Mouse (Mus musculus) ovary, postnatal 10 days (tissue): ENCODE measurements around the gene Gm9040.
A peak's percentile ranks its signal among the peaks of the same experiment; 100 is the strongest.
"Not testable (repeated sequence)": the region's sequence is repeated elsewhere in the genome, so short reads cannot be mapped to it uniquely, and the experiment has no call there.

Experiments used
- DNase-seq: peaks from one replicate; pipeline ENCODE4 v3.0.0; 2022; ENCODE audit warnings: low spot score

Gene Gm9040

GRCm38 (mm10) chr10:118326869-118327268, at the start of gene Gm9040:
TSS of gene Gm9040 (minus strand) at chr10:118326969.
- not testable (repeated sequence) for DNase-seq

GRCm38 (mm10) chr10:118370443-118370842, 43.7 kb upstream of the Gm9040 start:
- peak; percentile 36 for DNase-seq

DNA sequence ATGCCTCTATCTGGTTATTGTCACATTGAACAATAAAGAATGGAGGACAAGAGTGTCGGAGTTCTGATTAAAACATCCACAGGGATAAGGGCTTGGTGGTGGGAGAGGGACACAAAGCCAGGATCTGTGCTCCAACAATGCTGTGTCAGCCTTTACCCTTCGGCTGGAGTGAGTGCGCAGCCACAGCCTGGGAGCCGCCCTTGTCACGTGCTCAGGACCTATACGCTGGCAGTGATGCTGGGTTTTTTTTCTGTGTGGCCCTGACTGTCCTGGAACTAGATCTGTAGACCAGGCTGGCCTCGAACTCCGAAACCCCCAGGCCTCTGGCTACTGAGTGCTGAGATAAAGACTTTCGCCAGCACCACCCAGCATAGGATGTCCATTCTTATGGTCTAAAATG, 42.7 kb upstream of the Gm9040 start:
- no peak for DNase-seq

GRCm38 (mm10) chr10:118354005-118354404, 27.2 kb upstream of the Gm9040 start, which contains the start of gene Gm9049:
TSS of gene Gm9049 (minus strand) at chr10:118354105.
- DNase-seq: not testable (repeated sequence)

DNA sequence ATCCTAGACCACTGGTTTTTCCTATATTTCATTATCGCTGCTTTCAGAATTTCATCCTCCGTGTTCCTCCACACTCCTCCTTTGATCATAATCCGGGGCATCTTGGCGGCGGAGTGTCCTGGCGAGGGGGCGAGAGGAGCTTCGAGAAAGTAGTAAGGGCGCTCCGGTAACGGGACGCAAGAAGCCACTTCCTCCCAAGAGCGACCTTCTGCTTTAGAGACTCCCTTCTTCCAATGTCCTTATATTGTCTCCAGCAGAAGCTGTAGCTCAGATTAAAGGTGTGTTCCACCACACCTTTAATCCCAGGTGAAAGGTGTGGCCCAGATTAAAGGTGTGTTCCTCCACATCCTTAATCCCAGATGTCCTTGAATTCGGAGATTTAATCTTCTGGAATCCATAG, 21.8 kb upstream of the Gm9040 start, which contains the start of gene Gm9048:
Gene Gm9048, minus strand, starts transcription at position 101 of the 400 bp plus-strand sequence.
- DNase-seq: not testable (repeated sequence)

GRCm38 (mm10) chr10:118343155-118343554, 16.4 kb upstream of the Gm9040 start, which contains the start of gene Gm9046:
TSS of gene Gm9046 (minus strand) at chr10:118343255.
- DNase-seq: not testable (repeated sequence)

- not testable (repeated sequence) for DNase-seq
These were observed 11.0 kb upstream of the Gm9040 start, which contains the start of gene Gm9045 for GRCm38 (mm10) chr10:118337731-118338130. TSS of gene Gm9045 (minus strand) at chr10:118337831.

DNA sequence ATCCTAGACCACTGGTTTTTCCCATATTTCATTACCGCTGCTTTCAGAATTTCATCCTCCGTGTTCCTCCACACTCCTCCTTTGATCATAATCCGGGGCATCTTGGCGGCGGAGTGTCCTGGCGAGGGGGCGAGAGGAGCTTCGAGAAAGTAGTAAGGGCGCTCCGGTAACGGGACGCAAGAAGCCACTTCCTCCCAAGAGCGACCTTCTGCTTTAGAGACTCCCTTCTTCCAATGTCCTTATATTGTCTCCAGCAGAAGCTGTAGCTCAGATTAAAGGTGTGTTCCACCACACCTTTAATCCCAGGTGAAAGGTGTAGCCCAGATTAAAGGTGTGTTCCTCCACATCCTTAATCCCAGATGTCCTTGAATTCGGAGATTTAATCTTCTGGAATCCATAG, 5.5 kb upstream of the Gm9040 start, which contains the start of gene Gm9044:
Gene Gm9044, minus strand, starts transcription at position 101 of the 400 bp plus-strand sequence.
- not testable (repeated sequence) for DNase-seq

GRCm38 (mm10) chr10:118319024-118319423, 7.7 kb downstream of the Gm9040 start:
- DNase-seq: no peak

DNA sequence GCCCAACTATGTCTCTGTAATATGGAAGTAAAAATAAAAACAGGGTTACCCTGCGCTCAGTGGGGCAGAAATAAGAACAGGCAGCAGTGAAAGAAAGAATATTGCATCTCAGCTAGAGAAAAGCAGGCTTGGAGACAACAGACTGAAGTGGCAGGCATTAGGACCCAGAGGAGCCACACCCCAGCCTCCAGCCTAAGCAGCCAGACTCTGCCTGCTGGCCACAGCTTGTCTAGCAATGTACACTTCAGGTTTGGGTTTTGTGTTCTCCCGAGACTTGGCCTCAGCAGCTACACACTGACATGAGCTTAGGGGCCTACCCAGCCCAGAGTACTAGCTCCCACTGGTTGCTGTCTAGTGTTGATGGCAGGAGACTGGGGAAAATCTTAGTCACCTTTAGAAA, 24.6 kb downstream of the Gm9040 start:
- not testable (repeated sequence) for DNase-seq

DNA sequence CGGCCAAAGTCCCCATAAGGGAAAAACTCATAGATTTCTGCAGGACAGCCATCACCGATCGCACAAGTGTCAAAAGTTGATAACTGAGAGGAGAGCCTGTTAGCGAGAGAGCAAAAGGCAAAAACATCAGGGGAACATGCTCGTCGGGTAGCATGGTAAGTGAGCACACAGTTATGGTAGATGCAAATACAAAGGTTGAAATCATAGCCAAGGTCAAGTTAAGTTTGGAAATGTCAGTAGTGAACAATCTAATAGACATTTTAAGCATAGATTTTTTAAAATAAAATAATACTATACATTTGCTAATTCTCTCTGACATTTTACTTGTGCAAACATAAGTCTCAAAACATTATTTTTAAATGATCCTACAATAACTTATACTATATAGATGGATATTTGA, 31.8 kb downstream of the Gm9040 start, which contains the start of gene Iltifb:
Gene Iltifb, minus strand, starts transcription at position 101 of the 400 bp plus-strand sequence.
- DNase-seq: no peak

- DNase-seq: not testable (repeated sequence)
These were observed 43.8 kb downstream of the Gm9040 start for GRCm38 (mm10) chr10:118283016-118283415.

- not testable (repeated sequence) for DNase-seq
These were observed 44.2 kb downstream of the Gm9040 start for GRCm38 (mm10) chr10:118282565-118282964.

DNA sequence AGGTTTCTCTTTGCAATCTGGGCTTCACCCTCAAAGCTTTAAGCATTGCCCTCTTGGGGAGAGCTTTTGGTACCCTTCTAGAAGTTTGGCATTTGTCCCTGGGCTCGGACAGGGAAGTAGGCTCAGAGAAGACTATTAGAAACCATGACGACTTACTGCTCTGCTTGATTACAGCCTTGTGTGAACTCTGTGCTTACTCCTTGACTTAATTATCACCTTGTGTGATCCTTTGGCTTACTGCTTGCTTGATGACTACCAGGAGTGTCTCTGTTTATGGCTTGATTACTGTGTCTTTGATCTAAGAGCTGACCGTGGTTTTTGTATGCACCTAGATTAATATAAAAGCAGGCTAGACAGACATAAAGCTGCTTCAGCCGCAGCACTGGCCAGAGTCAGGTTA, 48.7 kb downstream of the Gm9040 start:
- DNase-seq: not testable (repeated sequence)
